Mouse (Mus musculus) adrenal gland (tissue): ENCODE data around the gene Mbd4.
"Not testable (repeated sequence)": the region's sequence is repeated elsewhere in the genome, so short reads cannot be mapped to it uniquely, and the experiment has no call there.

ENCODE experiments used
- intact Hi-C: fragments of 180-260 bp; cut with DNase I; formaldehyde crosslinking; loops from one replicate; pipeline ENCODE4 v1.15.1; 2025

Gene Mbd4

GRCm38 (mm10) chr6:115863340-115863841 is 10.2 kb upstream of the Mbd4 start:
- intact Hi-C loops: no loop called here

DNA sequence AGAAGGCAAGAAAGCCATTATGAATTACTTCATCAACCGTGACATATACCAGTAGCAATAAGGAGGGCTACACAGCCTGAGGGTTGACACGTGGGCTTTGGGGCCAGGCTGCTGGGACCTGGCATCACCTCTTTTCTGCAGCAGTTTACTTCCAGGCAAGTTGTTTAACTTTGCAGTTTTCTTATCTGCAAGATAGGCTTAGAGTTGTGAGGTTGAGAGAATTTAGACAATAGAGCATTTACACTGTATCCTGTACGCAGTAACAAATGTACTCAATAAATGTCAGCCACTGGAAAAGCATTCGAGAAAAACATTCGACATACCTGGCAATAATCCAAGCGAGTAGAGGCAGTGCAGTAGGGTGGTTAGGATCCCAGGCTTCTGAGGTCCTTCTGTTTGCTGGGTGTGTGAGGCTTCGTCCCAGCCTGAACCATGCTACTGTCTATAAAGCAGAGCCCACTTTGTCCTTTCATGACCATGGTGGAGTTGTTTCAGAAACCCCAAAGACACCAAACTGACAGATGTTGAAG is 6.9 kb upstream of the Mbd4 start:
- intact Hi-C loops: no loop called here

GRCm38 (mm10) chr6:115859258-115859657 is 6.1 kb upstream of the Mbd4 start:
- intact Hi-C loops: no loop called here

DNA sequence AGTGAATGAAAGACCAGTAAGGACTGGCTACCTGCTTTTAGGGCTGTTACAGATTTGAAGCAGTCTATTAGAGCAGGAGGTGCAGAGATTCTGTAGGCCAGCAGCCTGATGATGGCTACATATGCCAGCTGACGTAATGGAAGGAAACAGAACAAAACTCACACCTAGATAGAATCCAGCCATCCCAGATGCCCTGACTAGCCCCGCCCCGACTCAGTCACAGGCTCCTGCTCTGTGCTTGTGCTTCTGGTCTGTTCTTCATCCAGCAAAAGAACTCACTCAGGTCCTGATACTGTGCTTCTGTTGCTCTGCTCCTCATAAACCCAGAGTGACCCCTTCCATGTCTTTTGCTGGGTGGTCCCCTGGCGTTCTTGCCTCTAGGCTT is 3.2 kb upstream of the Mbd4 start:
- intact Hi-C loops: no loop called here

DNA sequence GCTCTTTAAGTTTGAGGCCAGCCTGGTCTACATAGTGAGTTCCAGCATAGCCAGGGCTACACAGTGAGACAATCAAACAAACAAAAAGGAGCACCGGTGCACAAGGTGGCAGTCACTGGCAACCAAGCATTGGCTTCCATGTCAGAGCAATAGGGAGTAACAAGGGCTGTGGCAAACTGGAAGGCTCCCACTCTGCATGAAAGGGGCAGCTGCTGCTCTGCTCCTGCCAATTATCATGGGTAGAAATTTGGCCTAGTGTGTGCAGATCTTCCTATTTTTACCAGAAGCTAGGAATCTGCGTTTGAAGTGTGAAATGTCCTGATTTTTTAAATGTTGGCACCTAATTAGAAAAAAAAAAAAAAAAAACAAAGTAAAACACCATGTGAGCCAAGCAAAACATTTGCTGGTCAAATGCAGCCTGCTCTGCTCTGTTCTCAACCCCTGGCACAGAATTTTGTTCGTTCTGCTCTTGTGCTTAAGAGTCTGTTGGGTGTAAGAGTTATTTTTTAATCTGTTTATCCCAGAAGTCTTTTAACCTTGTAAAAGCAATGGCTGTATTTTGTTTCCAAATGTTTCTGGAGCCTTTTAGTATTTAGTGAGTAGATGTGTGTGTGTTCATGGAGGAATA is 2.7 kb upstream of the Mbd4 start:
- intact Hi-C loops: no loop called here

DNA sequence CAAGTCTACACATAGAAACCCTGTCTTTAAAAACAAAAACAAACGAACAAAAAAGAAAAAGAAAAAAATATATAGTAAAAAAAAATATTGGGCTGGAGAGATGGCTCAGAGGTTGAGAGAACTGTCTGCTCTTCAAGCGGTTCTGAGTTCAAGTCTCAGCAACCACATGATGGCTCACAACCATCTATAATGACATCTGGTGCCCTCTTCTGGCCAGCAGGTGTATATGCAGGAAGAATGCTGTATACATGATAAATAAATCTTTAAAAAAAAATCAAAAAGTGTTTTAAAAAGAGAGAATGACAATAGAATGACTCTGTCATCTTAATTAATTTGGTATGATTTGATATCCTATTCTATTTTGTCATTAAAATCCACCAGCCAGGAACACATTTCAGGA is 1.3 kb upstream of the Mbd4 start:
- intact Hi-C loops: no loop called here

DNA sequence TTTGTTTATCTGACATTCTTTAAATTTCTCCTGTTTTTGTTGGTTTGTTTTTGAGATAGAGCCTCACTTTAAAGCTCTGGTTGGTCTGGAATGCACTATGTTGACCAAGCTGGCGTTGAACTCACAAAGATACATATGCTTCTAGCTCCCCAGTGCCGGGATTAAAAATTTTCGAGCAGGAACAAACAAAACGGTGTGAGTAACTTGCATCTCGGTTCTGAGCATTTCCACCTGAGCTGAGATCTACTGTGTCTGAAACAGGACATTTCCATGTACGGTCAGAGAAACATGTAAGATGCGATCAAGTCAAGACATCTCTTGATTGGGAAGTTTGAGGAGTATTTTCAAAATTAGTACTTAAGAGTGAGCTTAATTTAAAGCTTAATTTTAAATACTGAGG is 814 bp upstream of the Mbd4 start:
- intact Hi-C loops: no loop called here

DNA sequence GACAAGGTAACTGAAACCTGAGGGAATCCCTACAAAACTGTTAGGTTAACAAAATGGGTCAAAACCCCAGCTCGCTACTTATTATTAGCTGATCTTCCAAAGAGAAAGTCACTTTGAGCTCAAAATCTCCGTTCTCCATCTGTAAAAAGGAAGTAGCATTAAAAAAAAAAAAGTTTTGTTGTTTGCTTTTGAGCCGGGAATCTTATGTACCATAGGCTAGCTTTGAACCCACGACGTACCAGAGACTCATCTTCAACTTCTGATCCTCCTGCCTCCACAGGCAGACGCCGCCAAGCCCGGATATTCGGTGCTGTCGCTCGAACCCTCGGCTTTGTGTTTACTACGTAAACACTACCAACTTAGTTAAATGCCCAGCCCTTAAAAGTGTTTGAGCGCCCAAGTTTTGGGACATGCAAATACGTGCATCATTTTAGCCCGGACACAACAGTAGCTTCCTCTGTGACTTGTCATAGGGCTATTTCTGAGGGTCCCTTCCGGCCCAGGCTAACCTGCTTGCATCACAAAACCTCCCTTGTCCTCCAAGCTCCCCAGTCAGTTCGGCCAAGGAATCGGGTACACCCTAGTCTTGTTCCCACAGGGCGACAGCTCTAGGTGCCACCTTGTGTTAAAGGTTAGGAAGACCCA is 603 bp downstream of the Mbd4 start:
- intact Hi-C loops: no loop called here

DNA sequence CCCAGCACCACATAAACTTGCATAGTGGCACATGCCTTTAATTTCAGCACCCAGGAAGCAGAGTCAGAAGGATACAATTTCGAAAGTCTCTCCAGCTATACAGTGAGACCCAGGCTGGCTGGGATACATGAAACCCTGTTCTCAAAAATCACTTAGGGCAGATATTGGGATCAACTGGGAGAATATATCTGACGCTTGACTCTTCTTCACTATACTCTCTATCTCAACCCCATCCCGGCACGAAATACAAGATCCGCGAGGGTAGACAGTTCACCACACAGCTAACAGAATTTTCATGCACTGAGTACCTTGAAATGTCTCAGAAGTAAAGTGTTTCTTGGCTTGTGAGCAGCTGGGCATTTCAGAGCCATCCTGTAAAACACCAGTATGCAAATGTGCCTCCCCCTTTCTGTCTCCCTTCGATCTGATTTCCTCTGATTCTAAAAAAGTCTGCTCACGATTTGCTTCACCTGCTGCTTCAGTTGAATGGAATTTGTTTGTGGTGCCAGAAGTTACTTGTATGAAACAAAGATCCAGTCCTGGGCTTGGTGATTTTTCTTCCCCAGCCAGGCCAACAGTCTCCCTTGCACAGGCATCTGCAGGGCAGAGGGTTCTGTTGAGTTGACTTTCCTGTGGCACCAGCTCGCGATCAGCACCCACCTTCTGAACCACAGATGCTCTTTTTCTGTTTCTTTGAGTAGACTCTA is 4.4 kb downstream of the Mbd4 start:
- intact Hi-C loops: loop anchor here (10.0 kb wide), 1 partner anchor 286 kb away; no protein-coding TSS in a partner anchor

- intact Hi-C loops: loop anchor here (2.0 to 10.0 kb wide), 2 partner anchors 162 to 288 kb away; no protein-coding TSS in a partner anchor
These were observed 6.3 kb downstream of the Mbd4 start for GRCm38 (mm10) chr6:115846640-115847411.

DNA sequence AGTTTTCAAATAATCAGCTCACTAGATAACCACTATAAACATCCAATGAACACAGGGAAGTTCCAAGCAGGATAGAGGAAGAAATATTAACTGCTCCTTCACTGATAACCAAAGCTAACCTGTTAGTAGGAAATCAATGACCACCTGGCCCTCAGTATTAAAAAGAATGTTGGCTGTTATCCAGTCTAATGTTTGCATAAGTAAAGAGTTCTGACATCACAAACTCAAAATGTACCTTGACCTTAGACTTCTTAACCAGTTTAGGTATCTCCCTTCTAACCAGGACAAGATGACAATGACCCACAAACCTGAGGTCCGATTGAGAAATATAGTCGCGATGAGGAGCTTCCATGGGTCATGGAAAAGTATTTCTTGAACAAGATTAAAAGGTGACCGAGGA is 8.2 kb downstream of the Mbd4 start:
- intact Hi-C loops: loop anchor here (10.0 kb wide), 1 partner anchor 290 kb away; no protein-coding TSS in a partner anchor

DNA sequence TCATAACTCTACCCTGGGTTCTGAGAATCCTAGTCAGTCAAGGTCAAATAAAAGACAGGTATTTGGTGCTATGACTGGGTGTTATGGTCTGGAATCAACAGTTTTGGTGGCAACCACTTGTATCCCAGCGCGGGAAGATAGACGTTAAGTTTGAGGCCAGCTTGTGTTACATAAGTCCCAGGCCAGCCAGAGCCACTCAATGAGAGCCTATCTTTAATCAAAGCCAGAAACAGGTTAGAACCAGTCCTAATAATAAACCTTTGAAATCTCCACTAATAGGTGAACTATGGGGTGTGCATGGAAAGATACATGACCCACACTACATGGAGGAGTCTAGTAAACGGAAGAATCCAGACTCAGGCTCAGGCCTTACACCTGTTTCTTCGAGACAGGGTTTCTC is 14.4 kb downstream of the Mbd4 start:
- intact Hi-C loops: no loop called here

- intact Hi-C loops: no loop called here
These were observed 15.0 kb downstream of the Mbd4 start, which contains the start of gene Efcab12 for GRCm38 (mm10) chr6:115838161-115838597. Gene Efcab12 (minus strand): TSS chr6:115838412.

GRCm38 (mm10) chr6:115833861-115834260 is 19.3 kb downstream of the Mbd4 start:
- intact Hi-C loops: no loop called here

- intact Hi-C loops: no loop called here
These were observed 20.9 kb downstream of the Mbd4 start for GRCm38 (mm10) chr6:115832152-115832850.

GRCm38 (mm10) chr6:115830779-115831601 is 22.2 kb downstream of the Mbd4 start:
- intact Hi-C loops: no loop called here

DNA sequence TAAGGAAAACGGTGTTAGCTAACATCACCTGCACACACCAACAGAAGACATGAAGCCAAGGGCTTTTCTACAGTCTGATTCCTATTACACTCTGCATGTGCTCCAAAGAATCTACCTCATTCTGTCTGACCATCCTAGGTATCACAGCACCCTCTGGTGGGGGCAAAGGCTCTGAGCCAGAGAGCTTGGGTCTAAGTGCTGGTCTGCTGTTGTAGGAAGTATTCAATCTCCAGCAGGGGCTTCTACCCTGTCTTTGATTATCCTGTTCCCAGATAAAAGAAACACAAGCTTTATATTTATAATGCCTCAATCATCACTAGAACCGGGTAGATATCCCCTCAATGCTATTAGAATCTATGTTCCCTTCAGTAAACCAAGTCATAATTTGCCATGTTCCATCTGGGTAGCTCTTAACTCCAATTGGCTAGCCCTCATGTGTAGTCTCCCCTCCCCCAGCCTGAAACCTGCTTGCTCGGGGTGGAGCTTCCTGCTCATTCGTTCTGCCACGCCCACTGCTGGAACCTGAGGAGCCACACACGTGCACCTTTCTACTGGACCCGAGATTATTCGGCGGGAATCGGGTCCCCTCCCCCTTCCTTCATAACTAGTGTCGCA is 29.2 kb downstream of the Mbd4 start:
- intact Hi-C loops: not testable (repeated sequence)

DNA sequence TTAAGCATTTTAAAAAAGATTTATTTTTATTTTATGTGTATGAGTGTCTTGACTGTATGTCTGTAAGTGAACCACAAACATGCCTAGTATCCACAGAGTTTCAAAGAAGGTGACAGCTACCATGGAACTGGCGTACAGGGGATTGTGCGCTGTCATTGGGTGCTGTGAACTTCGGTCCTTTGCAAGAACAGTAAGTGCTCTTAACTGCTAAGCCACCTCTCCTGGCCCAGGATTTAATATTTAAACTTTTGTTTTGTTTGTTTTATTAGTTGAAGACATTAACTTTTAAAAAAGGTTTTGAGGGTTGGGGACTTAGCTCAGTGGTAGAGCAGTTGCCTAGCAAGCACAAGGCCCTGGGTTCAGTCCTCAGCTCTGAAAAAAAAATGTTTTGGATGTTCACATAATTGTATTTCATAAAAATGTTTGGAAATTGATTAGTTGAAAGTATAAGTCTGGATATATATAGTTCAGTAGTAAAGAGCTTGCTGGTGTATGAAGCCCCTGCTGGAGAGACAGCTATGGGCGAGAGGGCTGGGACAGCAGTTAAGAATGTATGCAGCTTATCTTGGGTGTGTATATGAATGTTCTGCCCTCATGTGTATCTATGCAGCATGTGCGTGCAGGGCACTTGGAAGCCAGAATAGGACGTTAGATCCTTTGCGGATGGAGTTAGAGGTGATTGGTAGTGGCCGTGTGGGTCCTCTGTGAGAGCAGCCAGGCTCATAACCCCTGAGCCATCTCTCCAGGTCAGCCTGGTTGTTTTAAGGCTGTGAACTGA is 31.8 kb downstream of the Mbd4 start:
- intact Hi-C loops: no loop called here
